Mouse (Mus musculus) liver, embryonic 12.5 days (tissue): ENCODE measurements at regions not wholly inside any gene's neighbourhood (a gene's known extent, or its start where the extent isn't known, plus 50 kb on each side); places are given as distances from the start of the nearest gene placed in this dataset.
"Not testable (repeated sequence)": the region's sequence is repeated elsewhere in the genome, so short reads cannot be mapped to it uniquely, and the experiment has no call there.

Experiments
- ATAC-seq: fragments of 200-750 bp; cut with Nextera tagmentation; 2 replicates; pipeline ENCODE4 v1.8.0; 2017; ENCODE audit warnings: moderate number of reproducible peaks, mild to moderate bottlenecking, moderate library complexity
- H3K27ac ChIP-seq: fragments of 300-500 bp; sonication (generic); 2 replicates; pipeline ENCODE4 v1.5.1; 2016; ENCODE audit warnings: mild to moderate bottlenecking
- H3K27me3 ChIP-seq: fragments of 300-500 bp; sonication (generic); replicated peaks from 2 replicates; pipeline ENCODE4 v1.6.1; 2016; ENCODE audit warnings: mild to moderate bottlenecking, moderate library complexity
- H3K36me3 ChIP-seq: fragments of 300-500 bp; sonication (generic); 2 replicates; pipeline ENCODE4 v1.6.1; 2016; ENCODE audit warnings: mild to moderate bottlenecking, moderate library complexity
- H3K4me1 ChIP-seq: fragments of 300-500 bp; sonication (generic); 2 replicates; pipeline ENCODE4 v1.6.1; 2016
- H3K4me2 ChIP-seq: fragments of 300-500 bp; sonication (generic); 2 replicates; pipeline ENCODE4 v1.6.1; 2016; ENCODE audit warnings: mild to moderate bottlenecking, moderate library complexity
- H3K4me3 ChIP-seq: fragments of 300-500 bp; sonication (generic); 2 replicates; pipeline ENCODE4 v1.5.1; 2016; ENCODE audit warnings: mild to moderate bottlenecking, moderate library complexity
- H3K9ac ChIP-seq: fragments of 300-500 bp; sonication (generic); 2 replicates; pipeline ENCODE4 v1.6.1; 2016; ENCODE audit warnings: mild to moderate bottlenecking, moderate library complexity
- H3K9me3 ChIP-seq: fragments of 300-500 bp; sonication (generic); replicated peaks from 2 replicates; pipeline ENCODE4 v1.6.1; 2016; ENCODE audit warnings: mild to moderate bottlenecking, moderate library complexity
- WGBS: fragments of 180-500 bp; shearing (Covaris S2); methylation state at CpG from one replicate; pipeline ENCODE4 v1.1.7; 2016; ENCODE audit not compliant: insufficient replicate concordance; 5-methylcytosine and 5-hydroxymethylcytosine counted together

DNA sequence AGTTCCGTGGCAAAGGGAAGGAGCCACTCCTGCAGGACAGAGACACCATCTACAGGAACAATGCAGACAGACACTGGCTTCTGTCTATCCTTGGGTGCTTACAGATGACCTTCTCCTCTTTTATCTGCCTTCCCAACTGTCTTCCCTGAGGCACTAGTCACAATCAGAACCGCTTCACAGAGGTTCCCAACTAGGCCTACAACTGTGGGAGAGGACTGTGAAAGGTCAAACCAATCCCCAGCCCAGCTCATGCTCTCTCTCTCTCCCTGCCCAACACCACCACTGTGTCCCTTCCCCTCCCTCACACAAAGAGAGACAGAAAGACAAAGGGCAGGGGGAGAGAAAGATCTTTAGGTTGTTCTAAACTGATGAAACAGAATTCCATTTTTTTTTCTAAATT lies 61.3 kb downstream of the Tmem17 start:
- no peak overlapping the region for H3K9ac ChIP-seq
- 33% methylated on average over 2 of the region's 2 CpGs for WGBS
- ATAC-seq: no peak

DNA sequence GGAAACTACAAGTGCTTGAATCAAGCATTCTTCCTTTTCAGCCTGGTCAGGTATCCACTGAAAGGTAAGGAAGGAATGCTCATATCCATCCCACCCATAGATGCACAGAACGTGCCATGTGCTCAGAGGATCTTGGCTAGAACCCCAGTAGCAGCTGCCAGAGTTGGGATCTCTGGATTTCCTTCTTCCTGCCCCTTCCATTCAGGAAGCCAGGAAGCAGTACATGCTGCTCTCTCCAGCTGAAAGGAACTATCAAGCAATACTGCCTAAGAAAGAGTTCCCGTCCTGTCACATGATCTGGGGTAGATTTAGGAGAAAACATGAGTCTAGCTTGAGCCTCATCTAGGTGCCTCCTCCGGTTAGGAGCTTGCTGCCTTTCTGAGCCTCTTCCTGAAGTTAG lies 61.9 kb downstream of the Tmem17 start:
- no peaks in the 10 kb centered on the region for H3K4me1 ChIP-seq
- H3K4me3 ChIP-seq: no peak overlapping the region
- H3K36me3 ChIP-seq: no peaks in the 10 kb centered on the region
- H3K9ac ChIP-seq: no peak overlapping the region
- 54% methylated on average over 3 of the region's 3 CpGs for WGBS
- no peak overlapping the region for H3K27ac ChIP-seq
- no peak for ATAC-seq
- H3K4me2 ChIP-seq: no peak overlapping the region
- H3K9me3 ChIP-seq: no peaks in the 10 kb centered on the region
- H3K27me3 ChIP-seq: no peaks in the 10 kb centered on the region

More for the DNA sequence above, 61.3 kb downstream of the Tmem17 start:
- H3K27ac ChIP-seq: no peak overlapping the region
- no peak overlapping the region for H3K4me3 ChIP-seq
- H3K36me3 ChIP-seq: no peaks in the 10 kb centered on the region
- H3K9me3 ChIP-seq: no peaks in the 10 kb centered on the region
- H3K27me3 ChIP-seq: no peaks in the 10 kb centered on the region
- no peaks in the 10 kb centered on the region for H3K4me1 ChIP-seq
- no peak overlapping the region for H3K4me2 ChIP-seq

- no peaks in the 10 kb centered on the region for H3K36me3 ChIP-seq
- no peak overlapping the region for H3K4me3 ChIP-seq
- WGBS: 82% methylated on average over 2 of the region's 2 CpGs
- no peaks in the 10 kb centered on the region for H3K27me3 ChIP-seq
- no peaks in the 10 kb centered on the region for H3K9me3 ChIP-seq
- no peaks in the 10 kb centered on the region for H3K4me1 ChIP-seq
- no peak overlapping the region for H3K27ac ChIP-seq
- no peak for ATAC-seq
- H3K9ac ChIP-seq: no peak overlapping the region
- H3K4me2 ChIP-seq: no peak overlapping the region
These were observed 62.6 kb downstream of the Tmem17 start for GRCm38 (mm10) chr11:22574506-22574905.

GRCm38 (mm10) chr11:22584100-22584487 lies 72.2 kb downstream of the Tmem17 start:
- Histone ChIP-seq H3K9ac (no peak overlapping the region), H3K36me3 (no peaks in the 10 kb centered on the region), H3K4me1 (peaks cover 11% of the 10 kb centered on the region), H3K27me3 (no peaks in the 10 kb centered on the region), H3K4me2 (peak overlapping the region; percentile 41), H3K9me3 (no peaks in the 10 kb centered on the region), H3K4me3 (no peak overlapping the region), H3K27ac (no peak overlapping the region)
- 44% methylated on average over 5 of the region's 5 CpGs for WGBS
- ATAC-seq: no peak

GRCm38 (mm10) chr11:22584488-22585158 lies 72.7 kb downstream of the Tmem17 start:
- Histone ChIP-seq H3K9me3 (no peaks in the 10 kb centered on the region), H3K4me3 (no peak overlapping the region), H3K36me3 (no peaks in the 10 kb centered on the region), H3K4me1 (peaks cover 11% of the 10 kb centered on the region), H3K27ac (0 out of 2 replicates have a peak overlapping the region, but pooled peaks have one; percentile 14), H3K4me2 (peak overlapping the region; percentile 41), H3K27me3 (no peaks in the 10 kb centered on the region), H3K9ac (no peak overlapping the region)
- peak; percentile 54; the same call in 1 of the 2 replicates for ATAC-seq
- WGBS: 5% methylated on average over 14 of the region's 14 CpGs

GRCm38 (mm10) chr11:22587691-22588241 lies 75.9 kb downstream of the Tmem17 start:
- Histone ChIP-seq H3K36me3 (no peaks in the 10 kb centered on the region), H3K4me2 (no peak overlapping the region), H3K4me3 (no peak overlapping the region), H3K4me1 (peaks cover 11% of the 10 kb centered on the region), H3K9me3 (no peaks in the 10 kb centered on the region), H3K9ac (no peak overlapping the region), H3K27ac (no peak overlapping the region), H3K27me3 (no peaks in the 10 kb centered on the region)
- no peak for ATAC-seq
- WGBS: 62% methylated on average over 7 of the region's 7 CpGs

DNA sequence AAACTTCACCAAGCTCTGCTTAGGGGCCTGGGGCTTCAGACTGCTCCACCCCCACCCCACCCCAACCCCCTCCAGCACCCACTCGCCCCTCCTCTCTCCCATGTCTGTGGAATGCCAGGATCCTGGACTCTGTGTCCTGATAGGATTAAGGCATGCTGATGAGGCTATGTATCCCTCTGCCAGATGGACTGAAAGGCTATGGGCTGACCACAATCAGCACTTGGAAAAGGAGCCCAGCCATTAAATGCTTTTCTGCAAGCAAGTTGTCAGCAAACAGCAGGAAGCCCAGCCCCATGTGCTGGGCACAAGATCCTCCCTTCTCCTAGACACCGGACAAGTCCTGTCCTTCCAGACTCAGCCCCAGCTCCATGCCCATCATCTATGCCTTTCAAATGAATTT lies 76.7 kb downstream of the Tmem17 start:
- no peaks in the 10 kb centered on the region for H3K9me3 ChIP-seq
- WGBS: 65% methylated on average over 2 of the region's 2 CpGs
- no peak overlapping the region for H3K4me2 ChIP-seq
- no peak for ATAC-seq
- H3K27me3 ChIP-seq: no peaks in the 10 kb centered on the region
- H3K4me3 ChIP-seq: no peak overlapping the region
- H3K4me1 ChIP-seq: peaks cover 11% of the 10 kb centered on the region
- H3K27ac ChIP-seq: no peak overlapping the region
- no peak overlapping the region for H3K9ac ChIP-seq
- H3K36me3 ChIP-seq: no peaks in the 10 kb centered on the region

GRCm38 (mm10) chr11:22589901-22590300 lies 78.0 kb downstream of the Tmem17 start:
- Histone ChIP-seq H3K4me1 (peaks cover 1% of the 10 kb centered on the region), H3K4me3 (no peak overlapping the region), H3K27ac (no peak overlapping the region), H3K27me3 (no peaks in the 10 kb centered on the region), H3K9me3 (no peaks in the 10 kb centered on the region), H3K36me3 (no peaks in the 10 kb centered on the region), H3K9ac (no peak overlapping the region), H3K4me2 (no peak overlapping the region)
- no peak for ATAC-seq
- 52% methylated on average over 2 of the region's 2 CpGs for WGBS

DNA sequence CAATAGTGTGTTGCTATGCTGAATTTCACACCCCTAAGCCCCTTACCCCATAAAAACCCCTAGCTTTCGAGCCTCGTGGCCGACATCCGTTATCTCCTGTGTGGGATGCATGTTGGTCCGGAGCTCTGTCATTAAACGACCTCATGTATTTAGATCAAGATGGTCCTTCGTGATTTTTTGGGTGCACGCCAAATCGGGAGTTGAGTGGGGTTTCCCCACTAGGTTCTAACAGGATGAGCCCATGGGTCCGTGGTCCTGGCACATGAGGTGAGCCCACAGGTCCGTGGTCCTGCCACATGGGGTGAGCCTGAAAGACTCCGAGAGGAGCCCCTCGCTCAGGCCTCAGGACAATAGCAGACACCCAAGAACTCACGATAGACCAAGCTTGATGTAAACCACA lies 79.2 kb downstream of the Tmem17 start:
- H3K9me3 ChIP-seq, H3K27ac ChIP-seq, H3K27me3 ChIP-seq, H3K36me3 ChIP-seq, H3K9ac ChIP-seq, ATAC-seq, H3K4me3 ChIP-seq, H3K4me1 ChIP-seq, H3K4me2 ChIP-seq: not testable (repeated sequence)
- 75% methylated on average over 14 of the region's 14 CpGs for WGBS

DNA sequence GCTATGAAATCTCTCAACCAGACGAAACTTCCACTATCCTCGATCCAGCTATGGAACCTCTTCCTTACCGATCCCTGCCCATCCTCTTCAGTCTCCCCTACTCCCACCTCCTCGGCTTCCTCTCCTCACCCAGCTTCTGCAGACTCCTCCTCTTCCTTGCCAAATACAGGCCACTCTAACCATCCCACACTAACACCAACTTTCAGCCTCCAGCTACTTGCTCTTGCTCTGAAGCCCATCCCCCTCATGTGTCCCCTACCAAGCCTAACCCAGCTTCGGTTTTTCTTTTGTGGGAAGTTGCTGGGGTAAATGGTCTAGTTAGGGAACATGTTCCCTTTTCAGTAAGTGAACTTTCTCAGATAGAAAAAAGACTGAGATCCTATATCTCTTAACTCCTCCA lies 80.8 kb downstream of the Tmem17 start:
- 58% methylated on average over 5 of the region's 5 CpGs for WGBS
- H3K4me1 ChIP-seq: no peaks in the 10 kb centered on the region
- H3K9ac ChIP-seq: no peak overlapping the region
- no peak overlapping the region for H3K27ac ChIP-seq
- no peaks in the 10 kb centered on the region for H3K27me3 ChIP-seq
- ATAC-seq: no peak
- H3K36me3 ChIP-seq: no peaks in the 10 kb centered on the region
- H3K9me3 ChIP-seq: 0 out of 2 replicates have a peak, but pooled peaks cover 3% of the 10 kb centered on the region
- H3K4me2 ChIP-seq: no peak overlapping the region
- no peak overlapping the region for H3K4me3 ChIP-seq

- Histone ChIP-seq H3K27me3 (no peaks in the 10 kb centered on the region), H3K4me1 (0 out of 2 replicates have a peak, but pooled peaks cover 6% of the 10 kb centered on the region), H3K36me3 (no peaks in the 10 kb centered on the region), H3K9me3 (0 out of 2 replicates have a peak, but pooled peaks cover 3% of the 10 kb centered on the region), H3K9ac (no peak overlapping the region), H3K4me2 (no peak overlapping the region), H3K27ac (no peak overlapping the region), H3K4me3 (no peak overlapping the region)
- 61% methylated on average over 7 of the region's 8 CpGs for WGBS
- no peak for ATAC-seq
These were observed 84.4 kb downstream of the Tmem17 start for GRCm38 (mm10) chr11:22596076-22596804.

GRCm38 (mm10) chr11:22596805-22597149 lies 84.9 kb downstream of the Tmem17 start:
- H3K36me3 ChIP-seq: no peaks in the 10 kb centered on the region
- H3K4me3 ChIP-seq: no peak overlapping the region
- H3K9me3 ChIP-seq: 0 out of 2 replicates have a peak, but pooled peaks cover 3% of the 10 kb centered on the region
- WGBS: 59% methylated on average over 2 of the region's 2 CpGs
- H3K27ac ChIP-seq: no peak overlapping the region
- no peak for ATAC-seq
- no peak overlapping the region for H3K9ac ChIP-seq
- H3K4me1 ChIP-seq: peaks cover 6% of the 10 kb centered on the region; the same call in 1 of the 2 replicates
- no peak overlapping the region for H3K4me2 ChIP-seq
- H3K27me3 ChIP-seq: no peaks in the 10 kb centered on the region
